Mouse (Mus musculus) urinary bladder, adult 2 months (tissue): ENCODE results near the gene Ssx9. TPM values are rescaled to one million over a fixed set of nuclear protein-coding genes. Genes with fewer than 3 reads are reported as not detected.
"Not testable (repeated sequence)": the region's sequence is repeated elsewhere in the genome, so short reads cannot be mapped to it uniquely, and the experiment has no call there.

Experiments
- DNase-seq: peaks from one replicate; pipeline ENCODE4 v3.0.0; 2022; ENCODE audit warnings: low spot score
- polyA plus RNA-seq: library from polyadenylated mRNA; depleted of rRNA; stranded (reverse); fragments of >200 nt; gene quantifications from 2 replicates; pipeline ENCODE4 v1.2.3, GENCODE M21; 2012; rRNA removed

Ssx9 gene
- not detected in 2 replicates for polyA plus RNA-seq

DNA sequence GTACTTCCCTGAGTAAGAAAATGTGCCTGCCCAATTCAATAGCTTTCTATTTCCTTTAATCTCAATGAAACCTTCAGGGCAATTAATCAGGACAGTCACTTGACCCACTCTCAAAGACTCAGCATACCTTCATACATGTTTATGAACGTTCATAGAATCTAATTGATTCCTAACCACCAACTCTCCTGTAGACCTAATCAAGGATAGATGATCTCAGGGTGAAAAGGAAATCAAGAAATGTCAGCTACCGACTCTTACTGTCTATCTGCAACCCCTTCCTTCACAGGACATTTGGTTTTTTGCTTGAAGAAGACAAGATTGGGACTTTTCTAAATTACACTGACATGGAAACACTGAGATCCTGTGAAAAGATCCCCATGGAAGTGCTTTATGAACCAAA, at the start of gene Ssx9:
Gene Ssx9, plus strand, starts transcription at position 301 of the 400 bp plus-strand sequence.
- DNase-seq = not testable (repeated sequence)

DNA sequence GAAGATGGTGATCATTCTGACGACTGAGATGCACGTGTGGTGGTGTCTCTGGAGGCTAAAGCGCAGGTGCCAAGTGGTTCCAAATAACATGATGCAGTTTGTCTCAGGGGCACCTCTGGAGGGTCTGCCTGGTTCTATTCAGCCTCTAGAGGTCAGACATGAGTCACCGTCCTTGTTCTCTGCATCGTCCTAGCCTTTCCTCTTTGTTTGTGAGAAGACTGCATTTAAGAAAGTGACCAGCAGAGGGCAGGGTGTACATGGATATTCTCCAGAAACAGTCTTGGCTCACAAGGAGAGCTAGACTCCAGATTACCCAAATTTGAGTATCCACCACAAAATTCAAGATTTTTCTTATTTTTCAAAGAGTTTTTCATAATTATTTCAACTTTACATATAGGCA, 15.3 kb upstream of the Ssx9 start:
- no peak for DNase-seq

DNA sequence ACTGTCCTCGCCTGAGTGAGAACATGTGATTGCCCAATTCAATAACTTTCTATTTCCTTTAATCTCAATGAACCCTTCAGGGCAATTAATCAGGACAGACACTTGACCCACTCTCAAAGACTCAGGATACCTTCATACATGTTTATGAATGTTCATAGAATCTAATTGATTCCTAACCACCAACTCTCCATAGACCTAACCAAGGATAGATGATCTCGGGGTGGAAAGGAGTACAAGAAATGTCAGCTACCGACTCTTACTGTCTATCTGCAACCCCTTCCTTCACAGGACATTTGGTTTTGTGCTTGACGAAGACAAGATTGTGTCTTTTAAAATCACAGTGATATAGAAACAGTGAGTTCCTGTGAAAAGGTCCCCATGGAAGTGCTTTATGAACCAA, 55.2 kb downstream of the Ssx9 start, which contains the start of gene Ssxb5:
Gene Ssxb5, plus strand, starts transcription at position 301 of the 400 bp plus-strand sequence.
- DNase-seq = not testable (repeated sequence)

Other genes with a start within 250 kb of the Ssx9 start
- gene Gm14459, start 223.5 kb upstream of the Ssx9 start, polyA plus RNA-seq = not detected in 2 replicates
- not detected in 2 replicates for gene Ssxb6, start 200.2 kb upstream of the Ssx9 start, polyA plus RNA-seq
- not detected in 2 replicates for gene Ssxb3, start 156.6 kb upstream of the Ssx9 start, polyA plus RNA-seq
- not detected in 2 replicates for gene Ssxb8, start 57.6 kb upstream of the Ssx9 start, polyA plus RNA-seq
- not detected in 2 replicates for gene Ssxb5, start 55.3 kb downstream of the Ssx9 start, polyA plus RNA-seq
- not detected in 2 replicates for gene Gm6592, start 95.6 kb downstream of the Ssx9 start, polyA plus RNA-seq
- not detected in 2 replicates for gene Gm5751, start 125.8 kb downstream of the Ssx9 start, polyA plus RNA-seq
- gene B630019K06Rik, start 143.9 kb downstream of the Ssx9 start, polyA plus RNA-seq = 2.1 and 2.2 TPM in 2 replicates
- gene Fthl17b, start 214.5 kb downstream of the Ssx9 start, polyA plus RNA-seq = not detected in 2 replicates
- gene Fthl17c, start 228.1 kb downstream of the Ssx9 start, polyA plus RNA-seq = not detected in 2 replicates
- not detected in 2 replicates for gene Fthl17d, start 238.3 kb downstream of the Ssx9 start, polyA plus RNA-seq